Mouse (Mus musculus) embryonic facial prominence, embryonic 14.5 days (tissue): ENCODE data around the gene Prom1. TPM values are rescaled to one million over a fixed set of nuclear protein-coding genes. Genes with fewer than 3 reads are reported as not detected.

ENCODE experiments used
- ATAC-seq: fragments of 200-750 bp; cut with Nextera tagmentation; 2 replicates; pipeline ENCODE4 v1.8.0; 2017; ENCODE audit warnings: low read depth, moderate number of reproducible peaks, moderate TSS enrichment
- DNase-seq: peaks from one replicate; pipeline ENCODE4 v3.0.0-alpha.2; 2015; ENCODE audit warnings: low spot score
- H3K27ac ChIP-seq: fragments of 300-500 bp; sonication (generic); replicated peaks from 2 replicates; pipeline ENCODE4 v1.5.1; 2014; ENCODE audit warnings: low read depth, mild to moderate bottlenecking, low read length, moderate library complexity
- H3K27me3 ChIP-seq: fragments of 300-500 bp; sonication (generic); replicated peaks from 2 replicates; pipeline ENCODE4 v1.6.1; 2014; ENCODE audit warnings: low read length; ENCODE audit not compliant: control insufficient read depth, insufficient read depth
- H3K36me3 ChIP-seq: fragments of 300-500 bp; sonication (generic); 2 replicates; pipeline ENCODE4 v1.6.1; 2014; ENCODE audit warnings: low read length, mixed read lengths; ENCODE audit not compliant: control insufficient read depth, insufficient read depth
- H3K4me1 ChIP-seq: fragments of 300-500 bp; sonication (generic); 2 replicates; pipeline ENCODE4 v1.6.1; 2014; ENCODE audit warnings: antibody characterized with exemption, low read length; ENCODE audit not compliant: control insufficient read depth, insufficient read depth
- H3K4me2 ChIP-seq: fragments of 300-500 bp; sonication (generic); 2 replicates; pipeline ENCODE4 v1.6.1; 2014; ENCODE audit warnings: low read depth, mild to moderate bottlenecking, low read length, moderate library complexity, mixed read lengths
- H3K4me3 ChIP-seq: fragments of 300-500 bp; sonication (generic); 2 replicates; pipeline ENCODE4 v1.5.1; 2014; ENCODE audit warnings: low read depth, mild to moderate bottlenecking, low read length
- H3K9ac ChIP-seq: fragments of 300-500 bp; sonication (generic); 2 replicates; pipeline ENCODE4 v1.6.1; 2014; ENCODE audit warnings: low read depth, mild to moderate bottlenecking, low read length, moderate library complexity, mixed read lengths
- H3K9me3 ChIP-seq: fragments of 300-500 bp; sonication (generic); 2 replicates; pipeline ENCODE4 v1.6.1; 2016; ENCODE audit warnings: low read length; ENCODE audit not compliant: control insufficient read depth
- WGBS: fragments of 180-500 bp; shearing (Covaris S2); extraction: QIAGEN DNeasy Blood & Tissue Kit; methylation state at CpG from one replicate; pipeline ENCODE4 v1.1.7; 2014; 5-methylcytosine and 5-hydroxymethylcytosine counted together
- polyA plus RNA-seq: library from polyadenylated mRNA; unstranded; fragments of >200 nt; fragmentation: Nextera tagmentation; extraction: Ambion mirVana; gene quantifications from 2 replicates; pipeline ENCODE4 v1.2.1, GENCODE M21; 2014

The Prom1 gene
- polyA plus RNA-seq, 1 experiment from 2014 or later: 27.2 TPM

GRCm38 (mm10) chr5:44070529-44071133 lies 31.2 kb downstream of the Prom1 start:
- ATAC-seq: no peak
- no peaks in the 10 kb centered on the region for H3K27me3 ChIP-seq
- no peak overlapping the region for H3K27ac ChIP-seq
- WGBS: 80% methylated on average over 7 of the region's 7 CpGs
- no peaks in the 10 kb centered on the region for H3K36me3 ChIP-seq
- peaks cover 6% of the 10 kb centered on the region; the same call in 1 of the 2 replicates for H3K4me1 ChIP-seq
- no peak overlapping the region for H3K4me2 ChIP-seq
- no peak overlapping the region for H3K9ac ChIP-seq
- H3K4me3 ChIP-seq: no peak overlapping the region
- DNase-seq: no peak
- no peaks in the 10 kb centered on the region for H3K9me3 ChIP-seq

GRCm38 (mm10) chr5:44058258-44058657 lies 43.6 kb downstream of the Prom1 start:
- Histone ChIP-seq H3K4me3 (no peak overlapping the region), H3K9me3 (no peaks in the 10 kb centered on the region), H3K27ac (no peak overlapping the region), H3K4me2 (no peak overlapping the region), H3K27me3 (no peaks in the 10 kb centered on the region), H3K4me1 (no peaks in the 10 kb centered on the region), H3K36me3 (no peaks in the 10 kb centered on the region), H3K9ac (no peak overlapping the region)
- ATAC-seq (no peak), DNase-seq (no peak)
- 96% methylated on average over 3 of the region's 3 CpGs for WGBS

GRCm38 (mm10) chr5:44050213-44050612 lies 51.6 kb downstream of the Prom1 start:
- no peaks in the 10 kb centered on the region for H3K4me1 ChIP-seq
- no peak for ATAC-seq
- H3K27ac ChIP-seq: no peak overlapping the region
- H3K4me3 ChIP-seq: no peak overlapping the region
- no peak overlapping the region for H3K9ac ChIP-seq
- H3K4me2 ChIP-seq: no peak overlapping the region
- no peaks in the 10 kb centered on the region for H3K9me3 ChIP-seq
- 70% methylated on average over 8 of the region's 8 CpGs for WGBS
- H3K27me3 ChIP-seq: no peaks in the 10 kb centered on the region
- no peak for DNase-seq
- H3K36me3 ChIP-seq: no peaks in the 10 kb centered on the region

GRCm38 (mm10) chr5:44049395-44049976 lies 52.3 kb downstream of the Prom1 start:
- ATAC-seq (no peak), DNase-seq (no peak)
- no peak overlapping the region for H3K27ac ChIP-seq
- no peak overlapping the region for H3K4me2 ChIP-seq
- 54% methylated on average over 6 of the region's 6 CpGs for WGBS
- H3K27me3 ChIP-seq: no peaks in the 10 kb centered on the region
- no peak overlapping the region for H3K4me3 ChIP-seq
- H3K9ac ChIP-seq: no peak overlapping the region
- no peaks in the 10 kb centered on the region for H3K4me1 ChIP-seq
- H3K36me3 ChIP-seq: no peaks in the 10 kb centered on the region
- H3K9me3 ChIP-seq: no peaks in the 10 kb centered on the region

GRCm38 (mm10) chr5:44048568-44049363 lies 53.1 kb downstream of the Prom1 start:
- no peaks in the 10 kb centered on the region for H3K4me1 ChIP-seq
- H3K9ac ChIP-seq: no peak overlapping the region
- H3K27me3 ChIP-seq: no peaks in the 10 kb centered on the region
- no peaks in the 10 kb centered on the region for H3K36me3 ChIP-seq
- no peak overlapping the region for H3K4me2 ChIP-seq
- H3K4me3 ChIP-seq: no peak overlapping the region
- no peaks in the 10 kb centered on the region for H3K9me3 ChIP-seq
- DNase-seq (peak; percentile 85), ATAC-seq (peak; percentile 37)
- H3K27ac ChIP-seq: no peak overlapping the region
- 22% methylated on average over 5 of the region's 5 CpGs for WGBS

GRCm38 (mm10) chr5:44041725-44042124 lies 60.1 kb downstream of the Prom1 start:
- WGBS: 41% methylated on average over 1 of the region's 1 CpGs
- Histone ChIP-seq H3K4me1 (no peaks in the 10 kb centered on the region), H3K9me3 (no peaks in the 10 kb centered on the region), H3K9ac (no peak overlapping the region), H3K36me3 (no peaks in the 10 kb centered on the region), H3K27ac (no peak overlapping the region), H3K4me2 (no peak overlapping the region), H3K27me3 (no peaks in the 10 kb centered on the region), H3K4me3 (no peak overlapping the region)
- DNase-seq (no peak), ATAC-seq (no peak)

- H3K4me1 ChIP-seq: no peaks in the 10 kb centered on the region
- no peak for DNase-seq
- H3K9ac ChIP-seq: no peak overlapping the region
- H3K9me3 ChIP-seq: no peaks in the 10 kb centered on the region
- no peak for ATAC-seq
- H3K36me3 ChIP-seq: no peaks in the 10 kb centered on the region
- no peaks in the 10 kb centered on the region for H3K27me3 ChIP-seq
- H3K4me2 ChIP-seq: no peak overlapping the region
- H3K27ac ChIP-seq: no peak overlapping the region
- no peak overlapping the region for H3K4me3 ChIP-seq
- 84% methylated on average over 3 of the region's 3 CpGs for WGBS
These were observed 60.8 kb downstream of the Prom1 start for GRCm38 (mm10) chr5:44041056-44041455.

- no peak for ATAC-seq
- H3K4me2 ChIP-seq: no peak overlapping the region
- H3K4me3 ChIP-seq: no peak overlapping the region
- no peaks in the 10 kb centered on the region for H3K27me3 ChIP-seq
- no peak overlapping the region for H3K27ac ChIP-seq
- peaks cover 16% of the 10 kb centered on the region for H3K36me3 ChIP-seq
- 85% methylated on average over 9 of the region's 9 CpGs for WGBS
- H3K4me1 ChIP-seq: no peaks in the 10 kb centered on the region
- H3K9ac ChIP-seq: no peak overlapping the region
- no peaks in the 10 kb centered on the region for H3K9me3 ChIP-seq
- DNase-seq: no peak
These were observed 103.4 kb downstream of the Prom1 start for GRCm38 (mm10) chr5:43998295-43998989.
